Mouse (Mus musculus) testis, adult 2 months (tissue): ENCODE measurements around the gene Trmt5. TPM values are rescaled to one million over a fixed set of nuclear protein-coding genes. Genes with fewer than 3 reads are reported as not detected.

Experiments used
- H3K27ac ChIP-seq: fragments of 200-500 bp; 2 replicates; pipeline ENCODE4 v1.5.1; 2012; ENCODE audit warnings: low read depth, low read length; ENCODE audit not compliant: control insufficient read depth, insufficient read depth
- H3K27me3 ChIP-seq: fragments of 200-500 bp; 2 replicates; pipeline ENCODE4 v1.6.1; 2012; ENCODE audit warnings: mild to moderate bottlenecking, low read length, moderate library complexity; ENCODE audit not compliant: control insufficient read depth, insufficient read depth
- H3K36me3 ChIP-seq: fragments of 200-500 bp; 2 replicates; pipeline ENCODE4 v1.6.1; 2012; ENCODE audit warnings: mild to moderate bottlenecking, low read length; ENCODE audit not compliant: control insufficient read depth, insufficient read depth
- H3K4me1 ChIP-seq: fragments of 200-500 bp; 2 replicates; pipeline ENCODE4 v1.6.1; 2012; ENCODE audit warnings: low read length; ENCODE audit not compliant: control insufficient read depth, insufficient read depth
- H3K4me3 ChIP-seq: fragments of 200-500 bp; 2 replicates; pipeline ENCODE4 v1.5.1; 2012; ENCODE audit warnings: low read depth, mild to moderate bottlenecking, low read length, moderate library complexity, mixed read lengths; ENCODE audit not compliant: control insufficient read depth
- CTCF ChIP-seq: fragments of 200-500 bp; IDR thresholded peaks from 2 replicates; pipeline ENCODE4 v1.5.1; 2012; ENCODE audit warnings: low read depth, mild to moderate bottlenecking, inconsistent platforms, low read length, moderate library complexity; ENCODE audit not compliant: control insufficient read depth, insufficient read depth, insufficient replicate concordance
- POLR2A ChIP-seq: fragments of 200-500 bp; IDR thresholded peaks from 2 replicates; pipeline ENCODE4 v1.6.1; 2012; ENCODE audit warnings: low read depth, mild to moderate bottlenecking, inconsistent platforms, low read length, moderate library complexity; ENCODE audit not compliant: control insufficient read depth
- polyA plus RNA-seq: library from polyadenylated mRNA; depleted of rRNA; stranded (reverse); fragments of >200 nt; gene quantifications from 2 replicates; pipeline ENCODE4 v1.2.3, GENCODE M21; 2012; rRNA removed

Gene Trmt5
- polyA plus RNA-seq, 1 experiment: 6.6 TPM

DNA sequence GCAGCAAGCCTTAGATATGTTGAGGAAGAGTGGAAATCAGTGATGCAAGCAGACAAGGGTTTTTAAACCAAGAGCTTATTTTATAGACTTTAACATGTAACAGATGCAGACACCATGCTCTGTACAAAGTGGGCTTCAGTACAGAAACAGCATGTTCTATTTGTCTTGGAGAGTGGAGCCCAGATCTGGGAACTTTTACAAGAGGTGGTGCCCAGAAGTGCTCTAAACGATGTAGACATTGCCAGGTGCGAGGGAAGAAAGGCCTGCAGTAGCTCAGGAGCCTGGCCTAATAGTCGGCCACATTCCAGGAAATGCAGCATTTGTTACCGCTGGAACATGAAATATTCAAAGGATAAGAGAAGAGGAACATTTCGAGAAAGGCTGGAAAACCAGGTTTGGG lies 40.8 kb downstream of the Trmt5 start:
- Histone ChIP-seq H3K27me3 (no peaks in the 10 kb centered on the region), H3K4me3 (no peak overlapping the region), H3K4me1 (no peaks in the 10 kb centered on the region), H3K27ac (no peak overlapping the region), H3K36me3 (no peaks in the 10 kb centered on the region)
- TF ChIP-seq CTCF (no peak), POLR2A (no peak)

DNA sequence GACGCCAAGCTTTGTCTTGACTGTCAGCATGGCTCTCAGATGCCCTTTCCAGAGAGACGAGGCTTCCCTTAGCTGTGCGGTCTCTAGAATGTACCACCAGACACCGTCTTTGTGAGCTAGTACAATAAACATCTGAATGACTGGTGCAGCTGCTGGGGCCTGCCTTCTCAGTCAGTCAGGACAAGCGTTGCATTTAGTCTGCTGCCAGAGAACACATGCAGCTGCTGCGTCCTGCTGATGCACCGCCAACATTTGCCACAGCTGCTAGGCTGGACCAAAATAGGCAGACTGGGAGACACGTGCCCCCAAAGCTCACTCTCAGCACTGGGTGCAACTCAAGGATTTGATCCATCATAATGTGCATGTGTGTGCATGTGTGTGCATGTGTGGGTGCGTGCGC lies 44.5 kb downstream of the Trmt5 start:
- TF ChIP-seq CTCF: no peak
- no peak for TF ChIP-seq POLR2A
- Histone ChIP-seq H3K27ac (no peak overlapping the region), H3K36me3 (no peaks in the 10 kb centered on the region), H3K4me1 (no peaks in the 10 kb centered on the region), H3K27me3 (no peaks in the 10 kb centered on the region), H3K4me3 (no peak overlapping the region)

- H3K36me3 ChIP-seq: no peaks in the 10 kb centered on the region
- H3K4me3 ChIP-seq: no peak overlapping the region
- no peak overlapping the region for H3K27ac ChIP-seq
- H3K4me1 ChIP-seq: no peaks in the 10 kb centered on the region
- TF ChIP-seq CTCF (no peak), POLR2A (no peak)
- no peaks in the 10 kb centered on the region for H3K27me3 ChIP-seq
These were observed 53.9 kb downstream of the Trmt5 start for GRCm38 (mm10) chr12:73232586-73232985.

GRCm38 (mm10) chr12:73231552-73231951 lies 55.0 kb downstream of the Trmt5 start:
- TF ChIP-seq POLR2A (no peak), CTCF (no peak)
- Histone ChIP-seq H3K36me3 (no peaks in the 10 kb centered on the region), H3K4me3 (no peak overlapping the region), H3K27me3 (no peaks in the 10 kb centered on the region), H3K4me1 (no peaks in the 10 kb centered on the region), H3K27ac (no peak overlapping the region)

DNA sequence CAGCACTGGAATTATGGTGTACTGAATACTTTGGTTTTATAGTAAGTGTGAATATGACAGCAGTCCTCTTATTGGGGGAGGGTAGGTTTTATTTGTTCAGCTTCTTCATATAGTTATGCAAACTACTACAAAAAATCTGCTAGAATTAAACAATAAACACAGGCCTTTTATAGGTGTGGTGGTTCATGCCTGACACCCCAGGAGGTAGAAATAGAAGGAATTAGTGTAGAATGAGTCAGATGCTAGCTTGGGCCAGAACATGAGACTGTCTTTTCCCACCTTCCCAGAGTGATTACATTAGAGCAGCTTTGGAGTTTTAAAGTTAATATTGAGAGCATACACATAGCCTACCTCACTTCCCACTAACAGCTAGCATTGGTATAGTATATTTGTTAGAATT lies 56.3 kb downstream of the Trmt5 start:
- TF ChIP-seq CTCF: no peak
- TF ChIP-seq POLR2A: no peak
- Histone ChIP-seq H3K36me3 (no peaks in the 10 kb centered on the region), H3K4me1 (no peaks in the 10 kb centered on the region), H3K27me3 (no peaks in the 10 kb centered on the region), H3K27ac (no peak overlapping the region), H3K4me3 (no peak overlapping the region)

Other genes with a start within 250 kb of the Trmt5 start
- gene Six1, start 232.8 kb downstream of the Trmt5 start, polyA plus RNA-seq: 0.51 and 0.58 TPM in 2 replicates
- gene Six4, start 173.3 kb downstream of the Trmt5 start, polyA plus RNA-seq: 0.34 and 0.48 TPM in 2 replicates
- 4.4 and 5.7 TPM in 2 replicates for gene Mnat1, start 163.0 kb downstream of the Trmt5 start, polyA plus RNA-seq
- 19.5 and 25.3 TPM in 2 replicates for gene Slc38a6, start 69 bp upstream of the Trmt5 start, polyA plus RNA-seq